Mouse (Mus musculus) spleen, postnatal 36 days (tissue): ENCODE data around the gene Fgfrl1.
A peak's percentile ranks its signal among the peaks of the same experiment; 100 is the strongest.

Experiments used
- DNase-seq, 2 experiments: peaks; one replicate each; pipeline ENCODE4 v3.0.0; 2022; ENCODE audit warnings: low spot score in 2 of 2, mixed read lengths in 1 of 2

Fgfrl1 gene

GRCm38 (mm10) chr5:108692271-108692670 is at the start of gene Fgfrl1:
Gene Fgfrl1 (plus strand): TSS chr5:108692382.
- DNase-seq = peak; percentile 58 to 67

- no peak for DNase-seq
These were observed 48.5 kb upstream of the Fgfrl1 start for GRCm38 (mm10) chr5:108643674-108644073.

- no peak for DNase-seq
These were observed 46.4 kb upstream of the Fgfrl1 start for GRCm38 (mm10) chr5:108645651-108646342.

GRCm38 (mm10) chr5:108646343-108646660 is 45.9 kb upstream of the Fgfrl1 start:
- DNase-seq = no peak

GRCm38 (mm10) chr5:108647311-108647710 is 44.9 kb upstream of the Fgfrl1 start:
- no peak for DNase-seq

- no peak for DNase-seq
These were observed 44.2 kb upstream of the Fgfrl1 start for GRCm38 (mm10) chr5:108647820-108648465.

- DNase-seq = no peak
These were observed 43.1 kb upstream of the Fgfrl1 start for GRCm38 (mm10) chr5:108648937-108649576.

- no peak for DNase-seq
These were observed 41.8 kb upstream of the Fgfrl1 start for GRCm38 (mm10) chr5:108650341-108650740.

GRCm38 (mm10) chr5:108651136-108651720 is 41.0 kb upstream of the Fgfrl1 start:
- no peak for DNase-seq

GRCm38 (mm10) chr5:108651823-108652222 is 40.4 kb upstream of the Fgfrl1 start:
- peak; percentile 66 to 71 for DNase-seq

GRCm38 (mm10) chr5:108653341-108653740 is 38.8 kb upstream of the Fgfrl1 start:
- no peak for DNase-seq

GRCm38 (mm10) chr5:108654444-108654990 is 37.7 kb upstream of the Fgfrl1 start:
- DNase-seq = no peak

GRCm38 (mm10) chr5:108655381-108655780 is 36.8 kb upstream of the Fgfrl1 start:
- no peak for DNase-seq

- DNase-seq = no peak
These were observed 36.1 kb upstream of the Fgfrl1 start for GRCm38 (mm10) chr5:108655891-108656650.

GRCm38 (mm10) chr5:108657406-108657805 is 34.8 kb upstream of the Fgfrl1 start:
- DNase-seq = no peak

- no peak for DNase-seq
These were observed 33.6 kb upstream of the Fgfrl1 start for GRCm38 (mm10) chr5:108658611-108659010.

GRCm38 (mm10) chr5:108659698-108660631 is 32.2 kb upstream of the Fgfrl1 start, which contains the start of gene Idua:
Gene Idua (plus strand): TSS chr5:108660331.
- no peak for DNase-seq

GRCm38 (mm10) chr5:108660632-108661268 is 31.4 kb upstream of the Fgfrl1 start:
- peak; percentile 90 to 93 for DNase-seq

GRCm38 (mm10) chr5:108662772-108663171 is 29.4 kb upstream of the Fgfrl1 start:
- no peak for DNase-seq

GRCm38 (mm10) chr5:108665066-108665465 is 27.1 kb upstream of the Fgfrl1 start:
- DNase-seq = no peak
